Mouse (Mus musculus): Measurements from ENCODE around the gene Phf20.
"Not testable (repeated sequence)": the region's sequence is repeated elsewhere in the genome, so short reads cannot be mapped to it uniquely, and the experiment has no call there.

Phf20 gene

GRCm38 (mm10) chr2:156196302-156197128 is at the start of gene Phf20:
TSS of gene Phf20 (plus strand) at chr2:156196466.
- DNase-seq (ENCODE audit: low read depth, low spot score) = peak; percentile 92

GRCm38 (mm10) chr2:156147316-156147915 is 48.9 kb upstream of the Phf20 start:
- no peak for DNase-seq (ENCODE audit: low read depth, low spot score)

GRCm38 (mm10) chr2:156151538-156151937 is 44.7 kb upstream of the Phf20 start:
- no peak for DNase-seq (ENCODE audit: low read depth, low spot score)

- no peak for DNase-seq (ENCODE audit: low read depth, low spot score)
Observed at GRCm38 (mm10) chr2:156165478-156165877, 30.8 kb upstream of the Phf20 start.

- no peak for DNase-seq (ENCODE audit: low read depth, low spot score)
Observed at GRCm38 (mm10) chr2:156166557-156166956, 29.7 kb upstream of the Phf20 start.

GRCm38 (mm10) chr2:156177079-156177478 is 19.2 kb upstream of the Phf20 start:
- no peak for DNase-seq (ENCODE audit: low read depth, low spot score)

GRCm38 (mm10) chr2:156177651-156178050 is 18.6 kb upstream of the Phf20 start:
- no peak for DNase-seq (ENCODE audit: low read depth, low spot score)

- peak; percentile 61 for DNase-seq (ENCODE audit: low read depth, low spot score)
Observed at GRCm38 (mm10) chr2:156179046-156179795, 17.0 kb upstream of the Phf20 start.

- no peak for DNase-seq (ENCODE audit: low read depth, low spot score)
Observed at GRCm38 (mm10) chr2:156179796-156180093, 16.5 kb upstream of the Phf20 start.

GRCm38 (mm10) chr2:156180094-156180821 is 16.0 kb upstream of the Phf20 start, which contains the start of gene Rbm39:
TSS of gene Rbm39 (minus strand) at chr2:156180238.
- DNase-seq (ENCODE audit: low read depth, low spot score) = peak; percentile 98

GRCm38 (mm10) chr2:156180824-156181590 is 15.3 kb upstream of the Phf20 start:
- DNase-seq (ENCODE audit: low read depth, low spot score) = no peak

- DNase-seq (ENCODE audit: low read depth, low spot score) = no peak
Observed at GRCm38 (mm10) chr2:156181592-156181991, 14.7 kb upstream of the Phf20 start.

GRCm38 (mm10) chr2:156189241-156189640 is 7.0 kb upstream of the Phf20 start:
- not testable (repeated sequence) for DNase-seq (ENCODE audit: low read depth, low spot score)

GRCm38 (mm10) chr2:156190004-156190896 is 6.0 kb upstream of the Phf20 start:
- DNase-seq (ENCODE audit: low read depth, low spot score) = no peak

GRCm38 (mm10) chr2:156191540-156191939 is 4.7 kb upstream of the Phf20 start:
- DNase-seq (ENCODE audit: low read depth, low spot score) = no peak

GRCm38 (mm10) chr2:156192068-156192467 is 4.2 kb upstream of the Phf20 start:
- DNase-seq (ENCODE audit: low read depth, low spot score) = no peak

- DNase-seq (ENCODE audit: low read depth, low spot score) = no peak
Observed at GRCm38 (mm10) chr2:156193066-156193862, 3.0 kb upstream of the Phf20 start.

GRCm38 (mm10) chr2:156194571-156194970 is 1.7 kb upstream of the Phf20 start:
- no peak for DNase-seq (ENCODE audit: low read depth, low spot score)
